Mouse (Mus musculus): ENCODE results near the gene Ciita. TPM values are rescaled to one million over a fixed set of nuclear protein-coding genes. Genes with fewer than 3 reads are reported as not detected.

The Ciita gene
- polyA plus RNA-seq, 1 experiment from 2014 or later: 0.35 TPM

GRCm38 (mm10) chr16:10515953-10516572 is 36.2 kb downstream of the Ciita start:
- H3K4me3 ChIP-seq (ENCODE audit: low read depth, low read length): no peak overlapping the region
- DNase-seq (ENCODE audit: low spot score): no peak
- WGBS: 90% methylated on average over 12 of the region's 12 CpGs

GRCm38 (mm10) chr16:10518030-10518429 is 38.2 kb downstream of the Ciita start:
- Histone ChIP-seq H3K27me3 (replicated peaks; ENCODE audit: control insufficient read depth, insufficient read depth, low read length) (no peaks in the 10 kb centered on the region), H3K4me1 (replicated peaks; ENCODE audit: control insufficient read depth, insufficient read depth, low read length) (no peaks in the 10 kb centered on the region), H3K36me3 (ENCODE audit: control insufficient read depth, insufficient read depth, low read length) (no peaks in the 10 kb centered on the region), H3K4me3 (ENCODE audit: low read depth, low read length) (no peak overlapping the region), H3K9me3 (ENCODE audit: control insufficient read depth, low read length) (no peaks in the 10 kb centered on the region), H3K9ac (ENCODE audit: low read length) (no peak overlapping the region), H3K27ac (ENCODE audit: low read depth) (no peak overlapping the region), H3K4me2 (ENCODE audit: low read length) (no peak overlapping the region)
- ATAC-seq (replicated peaks; ENCODE audit: low FRiP score, low TSS enrichment, low read depth) (no peak), DNase-seq (ENCODE audit: low spot score) (no peak)
- WGBS: 59% methylated on average over 5 of the region's 5 CpGs

More at GRCm38 (mm10) chr16:10515953-10516572, 36.2 kb downstream of the Ciita start:
- Histone ChIP-seq H3K36me3 (ENCODE audit: control insufficient read depth, insufficient read depth, low read length) (no peaks in the 10 kb centered on the region), H3K4me1 (replicated peaks; ENCODE audit: control insufficient read depth, insufficient read depth, low read length) (no peaks in the 10 kb centered on the region), H3K9me3 (ENCODE audit: control insufficient read depth, low read length) (no peaks in the 10 kb centered on the region), H3K9ac (ENCODE audit: low read length) (no peak overlapping the region), H3K27me3 (replicated peaks; ENCODE audit: control insufficient read depth, insufficient read depth, low read length) (no peaks in the 10 kb centered on the region), H3K27ac (ENCODE audit: low read depth) (no peak overlapping the region), H3K4me2 (ENCODE audit: low read length) (no peak overlapping the region)
- no peak for ATAC-seq (replicated peaks; ENCODE audit: low FRiP score, low TSS enrichment, low read depth)

- Histone ChIP-seq H3K9ac (ENCODE audit: low read length) (no peak overlapping the region), H3K4me2 (ENCODE audit: low read length) (no peak overlapping the region), H3K9me3 (ENCODE audit: control insufficient read depth, low read length) (no peaks in the 10 kb centered on the region), H3K27ac (ENCODE audit: low read depth) (no peak overlapping the region), H3K4me1 (replicated peaks; ENCODE audit: control insufficient read depth, insufficient read depth, low read length) (no peaks in the 10 kb centered on the region), H3K27me3 (replicated peaks; ENCODE audit: control insufficient read depth, insufficient read depth, low read length) (no peaks in the 10 kb centered on the region), H3K36me3 (ENCODE audit: control insufficient read depth, insufficient read depth, low read length) (no peaks in the 10 kb centered on the region), H3K4me3 (ENCODE audit: low read depth, low read length) (no peak overlapping the region)
- peak; percentile 54; the same call in 1 of the 2 replicates for ATAC-seq (replicated peaks; ENCODE audit: low FRiP score, low TSS enrichment, low read depth)
- 26% methylated on average over 2 of the region's 2 CpGs for WGBS
- peak; percentile 95 for DNase-seq (ENCODE audit: low spot score)
Observed at GRCm38 (mm10) chr16:10520908-10521614, 41.2 kb downstream of the Ciita start.

- H3K36me3 ChIP-seq (ENCODE audit: control insufficient read depth, insufficient read depth, low read length): no peaks in the 10 kb centered on the region
- no peaks in the 10 kb centered on the region for H3K27me3 ChIP-seq (replicated peaks; ENCODE audit: control insufficient read depth, insufficient read depth, low read length)
- H3K4me2 ChIP-seq (ENCODE audit: low read length): no peak overlapping the region
- no peaks in the 10 kb centered on the region for H3K4me1 ChIP-seq (replicated peaks; ENCODE audit: control insufficient read depth, insufficient read depth, low read length)
- WGBS: 88% methylated on average over 1 of the region's 1 CpGs
- peak; percentile 74 for DNase-seq (ENCODE audit: low spot score)
- H3K9ac ChIP-seq (ENCODE audit: low read length): no peak overlapping the region
- no peak overlapping the region for H3K27ac ChIP-seq (ENCODE audit: low read depth)
- H3K4me3 ChIP-seq (ENCODE audit: low read depth, low read length): no peak overlapping the region
- ATAC-seq (replicated peaks; ENCODE audit: low FRiP score, low TSS enrichment, low read depth): no peak
- no peaks in the 10 kb centered on the region for H3K9me3 ChIP-seq (ENCODE audit: control insufficient read depth, low read length)
Observed at GRCm38 (mm10) chr16:10522811-10523210, 43.0 kb downstream of the Ciita start.

DNA sequence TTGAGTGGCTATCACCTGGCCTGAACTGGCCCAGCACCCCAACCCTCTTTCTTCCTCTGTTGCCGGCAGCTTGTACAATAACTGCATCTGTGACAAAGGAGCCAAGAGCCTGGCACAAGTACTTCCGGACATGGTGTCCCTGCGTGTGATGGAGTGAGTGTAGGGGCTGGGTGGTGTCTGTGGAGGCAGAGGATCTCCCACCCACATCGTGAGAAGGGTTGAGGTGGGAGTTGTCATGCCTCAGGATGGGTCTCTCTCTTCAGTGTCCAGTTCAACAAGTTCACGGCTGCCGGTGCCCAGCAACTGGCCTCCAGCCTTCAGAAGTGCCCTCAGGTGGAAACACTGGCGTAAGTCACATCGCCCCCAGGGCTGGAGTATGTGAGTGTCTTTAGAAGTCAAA is 43.8 kb downstream of the Ciita start:
- Histone ChIP-seq H3K9me3 (ENCODE audit: control insufficient read depth, low read length) (no peaks in the 10 kb centered on the region), H3K27ac (ENCODE audit: low read depth) (no peak overlapping the region), H3K4me2 (ENCODE audit: low read length) (no peak overlapping the region), H3K4me3 (ENCODE audit: low read depth, low read length) (no peak overlapping the region), H3K9ac (ENCODE audit: low read length) (no peak overlapping the region), H3K27me3 (replicated peaks; ENCODE audit: control insufficient read depth, insufficient read depth, low read length) (no peaks in the 10 kb centered on the region), H3K36me3 (ENCODE audit: control insufficient read depth, insufficient read depth, low read length) (no peaks in the 10 kb centered on the region), H3K4me1 (replicated peaks; ENCODE audit: control insufficient read depth, insufficient read depth, low read length) (no peaks in the 10 kb centered on the region)
- DNase-seq (ENCODE audit: low spot score) (no peak), ATAC-seq (replicated peaks; ENCODE audit: low FRiP score, low TSS enrichment, low read depth) (no peak)
- 86% methylated on average over 8 of the region's 8 CpGs for WGBS

- Histone ChIP-seq H3K4me3 (ENCODE audit: low read depth, low read length) (no peak overlapping the region), H3K27me3 (replicated peaks; ENCODE audit: control insufficient read depth, insufficient read depth, low read length) (no peaks in the 10 kb centered on the region), H3K4me2 (ENCODE audit: low read length) (no peak overlapping the region), H3K9me3 (ENCODE audit: control insufficient read depth, low read length) (no peaks in the 10 kb centered on the region), H3K27ac (ENCODE audit: low read depth) (no peak overlapping the region), H3K9ac (ENCODE audit: low read length) (no peak overlapping the region), H3K36me3 (ENCODE audit: control insufficient read depth, insufficient read depth, low read length) (peaks cover 8% of the 10 kb centered on the region), H3K4me1 (replicated peaks; ENCODE audit: control insufficient read depth, insufficient read depth, low read length) (no peaks in the 10 kb centered on the region)
- DNase-seq (ENCODE audit: low spot score) (no peak), ATAC-seq (replicated peaks; ENCODE audit: low FRiP score, low TSS enrichment, low read depth) (no peak)
- 85% methylated on average over 4 of the region's 4 CpGs for WGBS
Observed at GRCm38 (mm10) chr16:10524866-10525609, 45.2 kb downstream of the Ciita start.

DNA sequence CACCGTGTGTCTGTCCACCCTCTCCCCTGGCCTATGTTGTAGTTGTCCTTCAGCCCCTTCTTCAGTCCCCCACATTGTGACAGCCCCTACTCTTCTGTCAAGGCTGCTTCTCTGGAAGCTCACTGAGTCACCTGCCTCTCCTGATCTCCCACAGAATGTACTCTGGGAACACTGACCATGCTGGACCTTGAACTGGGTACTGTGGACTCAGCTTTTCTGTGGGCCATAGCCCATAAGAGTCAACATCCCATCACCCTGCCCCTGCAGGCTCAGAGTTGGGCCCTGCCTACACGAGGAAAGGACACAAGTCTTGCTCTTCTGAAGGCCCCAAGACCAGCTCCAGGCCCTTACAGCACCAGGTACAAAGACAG is 45.7 kb downstream of the Ciita start:
- DNase-seq (ENCODE audit: low spot score) (no peak), ATAC-seq (replicated peaks; ENCODE audit: low FRiP score, low TSS enrichment, low read depth) (no peak)
- Histone ChIP-seq H3K9me3 (ENCODE audit: control insufficient read depth, low read length) (no peaks in the 10 kb centered on the region), H3K4me1 (replicated peaks; ENCODE audit: control insufficient read depth, insufficient read depth, low read length) (no peaks in the 10 kb centered on the region), H3K4me3 (ENCODE audit: low read depth, low read length) (no peak overlapping the region), H3K4me2 (ENCODE audit: low read length) (no peak overlapping the region), H3K9ac (ENCODE audit: low read length) (no peak overlapping the region), H3K27me3 (replicated peaks; ENCODE audit: control insufficient read depth, insufficient read depth, low read length) (no peaks in the 10 kb centered on the region), H3K27ac (ENCODE audit: low read depth) (no peak overlapping the region), H3K36me3 (ENCODE audit: control insufficient read depth, insufficient read depth, low read length) (peaks cover 13% of the 10 kb centered on the region)
- WGBS: 71% methylated on average over 2 of the region's 2 CpGs

DNA sequence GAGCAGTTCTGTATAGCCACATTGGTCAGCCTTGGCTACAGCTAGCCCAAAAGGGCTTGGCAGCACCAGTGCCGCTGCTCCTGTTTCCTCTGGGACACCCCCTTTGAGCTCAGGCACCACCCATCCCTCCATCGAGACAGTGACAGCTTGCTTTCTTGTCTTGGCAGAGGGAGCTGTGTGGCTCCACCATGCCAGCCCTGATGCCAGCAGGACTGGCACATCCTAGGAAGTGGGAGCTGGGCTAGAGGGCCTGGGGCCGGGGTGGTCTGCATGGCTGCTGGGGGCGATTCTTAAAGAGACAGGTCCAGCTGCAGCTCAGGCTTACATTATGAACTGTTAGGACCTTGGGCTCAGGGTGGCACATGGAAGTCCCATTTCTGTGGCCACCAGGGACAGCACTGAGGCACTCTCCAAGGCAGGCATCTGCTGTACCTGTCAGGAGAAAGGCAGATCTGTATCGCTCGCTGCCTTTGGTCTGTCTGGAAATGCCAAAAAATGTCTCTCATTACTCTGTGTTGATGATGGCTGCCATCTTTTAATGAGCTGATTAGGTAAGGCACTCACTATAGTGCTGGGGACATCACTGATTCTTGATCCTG is 47.3 kb downstream of the Ciita start:
- Histone ChIP-seq H3K4me1 (replicated peaks; ENCODE audit: control insufficient read depth, insufficient read depth, low read length) (no peaks in the 10 kb centered on the region), H3K9ac (ENCODE audit: low read length) (no peak overlapping the region), H3K36me3 (ENCODE audit: control insufficient read depth, insufficient read depth, low read length) (peaks cover 18% of the 10 kb centered on the region), H3K4me3 (ENCODE audit: low read depth, low read length) (no peak overlapping the region), H3K9me3 (ENCODE audit: control insufficient read depth, low read length) (no peaks in the 10 kb centered on the region), H3K27me3 (replicated peaks; ENCODE audit: control insufficient read depth, insufficient read depth, low read length) (no peaks in the 10 kb centered on the region), H3K4me2 (ENCODE audit: low read length) (no peak overlapping the region), H3K27ac (ENCODE audit: low read depth) (no peak overlapping the region)
- ATAC-seq (replicated peaks; ENCODE audit: low FRiP score, low TSS enrichment, low read depth) (no peak), DNase-seq (ENCODE audit: low spot score) (no peak)
- 77% methylated on average over 6 of the region's 6 CpGs for WGBS

Data from intestine, embryonic 14.5 days (tissue).